Mouse (Mus musculus) megakaryocyte-erythroid progenitor cell, adult 5-6 weeks (primary cell): Measurements from ENCODE around the gene Tent5c. TPM values are rescaled to one million over a fixed set of nuclear protein-coding genes. Genes with fewer than 3 reads are reported as not detected.
A peak's percentile ranks its signal among the peaks of the same experiment; 100 is the strongest.

Experiments used
- ATAC-seq: replicated peaks from 2 replicates; pipeline ENCODE4 v1.8.0; 2016; ENCODE audit warnings: mild to moderate bottlenecking, inconsistent platforms; ENCODE audit not compliant: severe bottlenecking, poor library complexity, low FRiP score, low TSS enrichment
- total RNA-seq, 2 experiments: library from RNA; stranded (forward) in 1 of 2; stranded (reverse) in 1 of 2; fragments of 200-1000, 215-1000 nt in 1 of 2; fragments of >200 nt in 1 of 2; fragmentation: Nextera tagmentation in 1 of 2; gene quantifications; 2 replicates each; pipeline ENCODE4 v1.2.3; 2014 to 2017

Gene Tent5c
- total RNA-seq, 2 experiments from 2014 or later, result 7.5 to 13.1 TPM

DNA sequence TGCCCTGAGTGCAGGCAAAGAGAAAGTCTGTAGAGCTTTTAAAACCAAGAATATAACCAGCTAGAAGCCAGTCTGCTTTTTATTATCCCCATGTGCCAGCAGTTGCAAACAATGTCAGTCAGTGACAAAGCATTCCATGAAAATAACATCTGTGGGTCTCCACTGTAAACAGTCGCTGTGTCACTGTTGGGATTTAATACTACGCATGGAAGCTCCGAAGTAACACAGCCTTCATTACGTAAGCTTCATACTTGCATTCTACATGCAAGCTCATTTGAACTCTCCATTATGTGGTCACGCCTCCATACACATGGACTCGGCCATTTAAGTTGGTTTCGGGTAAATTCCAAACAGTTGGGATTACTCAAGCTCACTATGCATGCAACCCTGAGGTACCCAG lies 77.2 kb downstream of the Tent5c start:
- ATAC-seq, result no peak

DNA sequence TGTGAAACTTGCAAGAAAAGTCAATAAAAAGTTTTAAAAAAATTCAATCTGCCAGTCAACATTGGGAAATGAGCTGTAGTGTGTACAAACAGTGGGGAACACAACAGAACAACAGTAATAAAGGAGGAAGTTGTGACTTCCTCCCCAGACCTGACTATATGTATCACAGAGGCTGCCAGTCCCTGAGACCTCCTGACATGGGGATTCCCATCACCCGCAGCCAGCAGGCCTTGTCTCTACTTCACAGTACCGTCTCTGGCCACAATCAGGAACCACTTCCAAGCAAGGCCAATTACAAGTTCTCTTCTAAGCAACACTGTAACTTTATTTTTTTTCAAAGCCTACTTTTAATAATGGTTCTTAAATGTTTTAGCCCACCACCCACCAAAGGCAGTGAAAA lies 79.8 kb downstream of the Tent5c start:
- no peak for ATAC-seq

DNA sequence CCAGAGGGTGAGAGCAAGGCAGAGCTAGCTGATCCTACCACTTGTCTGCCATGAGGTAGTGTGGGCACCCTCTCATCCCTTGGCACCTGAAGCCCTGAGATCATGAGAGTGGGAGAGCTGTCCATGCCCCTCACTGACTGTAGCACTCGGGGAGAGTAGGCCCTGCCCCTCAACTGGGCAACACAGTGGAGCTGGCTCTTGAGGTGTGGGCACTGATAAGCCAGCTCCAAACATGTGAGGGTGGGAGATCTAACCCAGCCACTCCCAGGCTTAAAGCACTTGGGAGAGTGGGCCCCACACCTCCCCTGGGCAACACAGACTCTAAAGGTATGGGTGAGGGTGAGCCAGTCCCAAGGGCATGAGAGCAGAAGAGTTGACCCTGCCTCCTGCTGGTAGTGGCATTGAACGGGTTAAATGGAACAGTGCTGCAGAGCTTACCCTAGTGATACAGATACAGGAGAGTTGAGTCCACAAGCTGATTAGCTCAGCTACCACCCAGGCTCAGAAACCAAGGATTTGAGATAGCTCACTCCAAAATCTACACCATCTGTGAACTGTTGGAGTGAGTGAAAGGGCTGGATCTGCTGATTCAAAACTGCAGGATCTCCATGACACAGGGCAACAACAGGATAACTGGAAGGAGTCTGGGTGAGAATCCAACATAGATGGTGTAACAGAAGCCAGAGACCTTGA lies 80.6 kb downstream of the Tent5c start:
- peak; percentile 86 for ATAC-seq

DNA sequence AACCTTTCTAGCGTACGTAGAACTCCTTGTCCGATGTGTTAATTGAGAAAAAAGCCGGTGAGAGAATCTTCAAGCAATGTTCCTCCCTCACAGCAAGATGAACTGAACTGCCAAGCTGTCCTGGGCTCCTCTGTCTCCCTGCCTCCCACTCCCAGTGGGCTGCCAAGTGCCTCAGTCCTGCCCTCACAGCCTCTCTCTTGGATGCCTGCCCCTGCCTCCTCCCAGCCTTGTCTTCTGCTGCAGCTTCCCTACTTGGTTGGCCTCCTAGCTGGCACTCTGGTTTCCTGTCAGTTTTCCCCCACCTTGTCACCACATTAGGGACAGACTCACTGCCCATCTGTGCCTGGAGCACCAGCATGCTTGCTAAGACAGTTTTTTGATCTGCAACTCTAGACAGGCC lies 86.5 kb downstream of the Tent5c start:
- ATAC-seq, result no peak

Other genes starting within 250 kb of the Tent5c start
- 23.6 and 24.6 TPM in 2 replicates for gene Man1a2, start 196.2 kb upstream of the Tent5c start, total RNA-seq (2014; fragmentation: Nextera tagmentation)
- 50.7 and 115 TPM in 2 replicates for gene Man1a2, start 196.2 kb upstream of the Tent5c start, total RNA-seq (2017)